Mouse (Mus musculus): ENCODE data around the gene Tox2.

Gene Tox2

GRCm38 (mm10) chr2:163254228-163254627 is 51.3 kb downstream of the Tox2 start:
- no peak for DNase-seq (ENCODE audit: low read depth, low spot score)

GRCm38 (mm10) chr2:163256765-163257164 is 53.8 kb downstream of the Tox2 start:
- DNase-seq (ENCODE audit: low read depth, low spot score), result no peak

GRCm38 (mm10) chr2:163261362-163262054 is 58.6 kb downstream of the Tox2 start:
- DNase-seq (ENCODE audit: low read depth, low spot score), result no peak

- DNase-seq (ENCODE audit: low read depth, low spot score), result no peak
These were observed 59.1 kb downstream of the Tox2 start for GRCm38 (mm10) chr2:163262055-163262420.

GRCm38 (mm10) chr2:163267097-163267496 is 64.2 kb downstream of the Tox2 start:
- no peak for DNase-seq (ENCODE audit: low read depth, low spot score)

GRCm38 (mm10) chr2:163271581-163272492 is 68.9 kb downstream of the Tox2 start:
- peak; percentile 20 for DNase-seq (ENCODE audit: low read depth, low spot score)

GRCm38 (mm10) chr2:163273815-163274214 is 70.9 kb downstream of the Tox2 start:
- no peak for DNase-seq (ENCODE audit: low read depth, low spot score)

- DNase-seq (ENCODE audit: low read depth, low spot score), result no peak
These were observed 73.1 kb downstream of the Tox2 start for GRCm38 (mm10) chr2:163275986-163276385.

GRCm38 (mm10) chr2:163277979-163278378 is 75.1 kb downstream of the Tox2 start:
- no peak for DNase-seq (ENCODE audit: low read depth, low spot score)

- no peak for DNase-seq (ENCODE audit: low read depth, low spot score)
These were observed 77.9 kb downstream of the Tox2 start for GRCm38 (mm10) chr2:163280636-163281322.

GRCm38 (mm10) chr2:163284856-163285255 is 81.9 kb downstream of the Tox2 start:
- no peak for DNase-seq (ENCODE audit: low read depth, low spot score)

- no peak for DNase-seq (ENCODE audit: low read depth, low spot score)
These were observed 82.4 kb downstream of the Tox2 start for GRCm38 (mm10) chr2:163285335-163285734.

- peak; percentile 89 for DNase-seq (ENCODE audit: low read depth, low spot score)
These were observed 82.8 kb downstream of the Tox2 start for GRCm38 (mm10) chr2:163285762-163286161.

- DNase-seq (ENCODE audit: low read depth, low spot score), result peak; percentile 90
These were observed 86.0 kb downstream of the Tox2 start for GRCm38 (mm10) chr2:163288881-163289379.

GRCm38 (mm10) chr2:163296999-163297630 is 94.2 kb downstream of the Tox2 start:
- DNase-seq (ENCODE audit: low read depth, low spot score), result no peak

GRCm38 (mm10) chr2:163300069-163301060 is 97.4 kb downstream of the Tox2 start:
- DNase-seq (ENCODE audit: low read depth, low spot score), result peak; percentile 62

GRCm38 (mm10) chr2:163301641-163302040 is 98.7 kb downstream of the Tox2 start:
- DNase-seq (ENCODE audit: low read depth, low spot score), result no peak

GRCm38 (mm10) chr2:163303037-163303436 is 100.1 kb downstream of the Tox2 start:
- no peak for DNase-seq (ENCODE audit: low read depth, low spot score)

GRCm38 (mm10) chr2:163309376-163309775 is 106.5 kb downstream of the Tox2 start:
- DNase-seq (ENCODE audit: low read depth, low spot score), result no peak

- peak; percentile 46 for DNase-seq (ENCODE audit: low read depth, low spot score)
These were observed 107.3 kb downstream of the Tox2 start for GRCm38 (mm10) chr2:163310163-163310688.
